Mouse (Mus musculus) CH12.LX (cell line): ENCODE data around the gene Uts2r. TPM values are rescaled to one million over a fixed set of nuclear protein-coding genes. Genes with fewer than 3 reads are reported as not detected.

ENCODE experiments used
- DNase-seq: peaks from one replicate; pipeline ENCODE4 v3.0.0-alpha.2; 2013; ENCODE audit errors: extremely low read depth
- H3K27ac ChIP-seq: 2 replicates; pipeline ENCODE4 v1.5.1; 2012; ENCODE audit warnings: low read depth, mild to moderate bottlenecking, control low read depth, moderate library complexity; ENCODE audit not compliant: insufficient read depth
- H3K27me3 ChIP-seq: replicated peaks from 2 replicates; pipeline ENCODE3; 2012; ENCODE audit warnings: inconsistent platforms
- H3K36me3 ChIP-seq, 2 experiments: replicated peaks in 1 of 2; 2 replicates each; pipeline versions ENCODE3 to v1.6.1; 2012; ENCODE audit warnings: inconsistent platforms in 1 of 2, low read length in 1 of 2, mild to moderate bottlenecking in 1 of 2, mixed read lengths in 1 of 2, moderate library complexity in 1 of 2; ENCODE audit not compliant: control insufficient read depth in 1 of 2, insufficient read depth in 1 of 2
- H3K4me1 ChIP-seq, 2 experiments: 2 replicates each; pipeline ENCODE4 v1.6.1; 2012; ENCODE audit warnings: inconsistent platforms in 1 of 2, moderate library complexity in 1 of 2; ENCODE audit not compliant: insufficient read depth in 2 of 2, control insufficient read depth in 1 of 2
- H3K4me2 ChIP-seq: 2 replicates; pipeline ENCODE4 v1.6.1; 2012; ENCODE audit warnings: low read depth, mild to moderate bottlenecking, control low read depth; ENCODE audit not compliant: poor library complexity, insufficient read depth, severe bottlenecking
- H3K4me3 ChIP-seq, 3 experiments: fragments of 150-350 bp in 1 of 3; sonication (generic) in 1 of 3; replicated peaks in 1 of 3; 2 replicates each; pipeline versions ENCODE3 to v1.5.1; 2011 to 2012; ENCODE audit warnings: low read depth in 2 of 3, low read length in 2 of 3, mild to moderate bottlenecking in 2 of 3, moderate library complexity in 2 of 3, control low read depth in 1 of 3, improper control_type of control experiment in 1 of 3, inconsistent platforms in 1 of 3, mixed read lengths in 1 of 3; ENCODE audit not compliant: poor library complexity in 1 of 3
- H3K79me2 ChIP-seq: replicated peaks from 2 replicates; pipeline ENCODE4 v1.6.1; 2012; ENCODE audit warnings: mild to moderate bottlenecking, moderate library complexity; ENCODE audit not compliant: control insufficient read depth, poor library complexity, insufficient read depth, severe bottlenecking; ENCODE audit errors: extremely low read depth
- H3K9ac ChIP-seq: 2 replicates; pipeline ENCODE4 v1.6.1; 2012; ENCODE audit warnings: low read depth, mild to moderate bottlenecking, control low read depth, moderate library complexity; ENCODE audit not compliant: insufficient read depth
- H3K9me3 ChIP-seq: replicated peaks from 2 replicates; pipeline ENCODE3; 2012; ENCODE audit warnings: low read length, inconsistent platforms, mixed read lengths
- BHLHE40 ChIP-seq: IDR thresholded peaks from 2 replicates; pipeline ENCODE4 v1.6.1; 2011; ENCODE audit warnings: mild to moderate bottlenecking, low read depth, low read length, improper control_type of control experiment
- CTCF ChIP-seq, 2 experiments: IDR thresholded peaks in 1 of 2; conservative IDR thresholded peaks in 1 of 2; 2 replicates each; pipeline ENCODE4 v1.5.1; 2011 to 2012; ENCODE audit warnings: low read depth in 2 of 2, low read length in 2 of 2, improper control_type of control experiment in 1 of 2, inconsistent platforms in 1 of 2, mild to moderate bottlenecking in 1 of 2, moderate library complexity in 1 of 2
- JUN ChIP-seq: IDR thresholded peaks from 2 replicates; pipeline ENCODE4 v1.6.1; 2011; ENCODE audit warnings: low read depth, mild to moderate bottlenecking, low read length, improper control_type of control experiment, moderate library complexity; ENCODE audit not compliant: insufficient read depth
- MAX ChIP-seq: IDR thresholded peaks from 2 replicates; pipeline ENCODE4 v1.6.1; 2011; ENCODE audit warnings: low read length, improper control_type of control experiment
- PAX5 ChIP-seq: IDR thresholded peaks from 2 replicates; pipeline ENCODE4 v1.6.1; 2012; ENCODE audit warnings: low read length, inconsistent platforms, mixed read lengths
- RAD21 ChIP-seq: IDR thresholded peaks from 2 replicates; pipeline ENCODE4 v1.6.1; 2011; ENCODE audit warnings: low read depth, mild to moderate bottlenecking, low read length, improper control_type of control experiment, moderate library complexity
- TCF12 ChIP-seq: IDR thresholded peaks from 2 replicates; pipeline ENCODE4 v1.6.1; 2014; ENCODE audit warnings: low read depth, mild to moderate bottlenecking, inconsistent platforms, low read length, improper control_type of control experiment
- ZC3H11A ChIP-seq: IDR thresholded peaks from 2 replicates; pipeline ENCODE4 v1.6.1; 2012; ENCODE audit warnings: low read depth, mild to moderate bottlenecking, inconsistent platforms, low read length, improper control_type of control experiment
- dilution Hi-C: fragments of 300-500 bp; cut with MboI; formaldehyde crosslinking; loops from 2 replicates; pipeline ENCODE4 v1.14.3; 2020; ENCODE audit warnings: low sequenced_read_pairs; ENCODE audit not compliant: extremely low pct_unique_long_range_greater_than_20kb, extremely low pct_ligation_motif_present
- in situ Hi-C: fragments of 300-500 bp; cut with MboI; formaldehyde crosslinking; loops from 3 replicates; pipeline ENCODE4 v1.14.3; 2019; ENCODE audit warnings: low sequenced_read_pairs, low pct_ligation_motif_present, low pct_unique_long_range_greater_than_20kb, mixed read lengths
- polyA plus RNA-seq: library from polyadenylated mRNA; unstranded; fragments of >175 nt; gene quantifications from 2 replicates; pipeline ENCODE4 v1.2.1, GENCODE M21; 2012; ENCODE audit warnings: low read depth; ENCODE audit not compliant: insufficient read length
- total RNA-seq, 2 experiments: library from RNA; depleted of rRNA; stranded (reverse); fragments of 300-350 nt in 1 of 2; fragments of >200 nt in 1 of 2; gene quantifications; 2 replicates each; pipeline ENCODE4 v1.2.3; 2012 to 2014

Gene Uts2r
- total and polyA plus RNA-seq, 3 experiments = not detected

GRCm38 (mm10) chr11:121138732-121139131 is 21.3 kb upstream of the Uts2r start:
- no peaks in the 10 kb centered on the region for H3K4me1 ChIP-seq
- TF ChIP-seq PAX5 = no peak
- TF ChIP-seq CTCF (conservative IDR thresholded peaks at IDR 0.05 in 1 of 2, IDR thresholded peaks at IDR 0.05 in 1 of 2; ENCODE audit: low read depth in 2 of 2, low read length in 2 of 2) = peak in 1 of 2 experiments; percentile 55; a peak in 2 of 4 replicates
- 0 out of 2 replicates have a peak, but pooled peaks have one; percentile 13 for TF ChIP-seq TCF12
- TF ChIP-seq ZC3H11A = no peak
- TF ChIP-seq RAD21 = peak; percentile 31
- TF ChIP-seq, all 38 proteins: peak for 3
- peaks cover 17% of the 10 kb centered on the region for H3K27me3 ChIP-seq
- H3K36me3 ChIP-seq = no peaks in the 10 kb centered on the region
- no peak overlapping the region for H3K4me2 ChIP-seq
- no peak for DNase-seq
- no peaks in the 10 kb centered on the region for H3K9me3 ChIP-seq
- H3K4me3 ChIP-seq = no peak overlapping the region
- H3K9ac ChIP-seq = no peak overlapping the region
- H3K27ac ChIP-seq = no peak overlapping the region
- in situ Hi-C loops (no loop called here), dilution Hi-C loops (no loop called here)
- H3K79me2 ChIP-seq = no peaks in the 10 kb centered on the region

- Histone ChIP-seq H3K9ac (no peak overlapping the region), H3K4me2 (no peak overlapping the region), H3K9me3 (peaks cover 3% of the 10 kb centered on the region), H3K27me3 (peaks cover 2% of the 10 kb centered on the region), H3K4me1 (no peaks in the 10 kb centered on the region), H3K27ac (no peak overlapping the region), H3K4me3 (no peak overlapping the region), H3K79me2 (no peaks in the 10 kb centered on the region), H3K36me3 (no peaks in the 10 kb centered on the region)
- in situ Hi-C loops (no loop called here), dilution Hi-C loops (no loop called here)
- no peak for TF ChIP-seq JUN
- TF ChIP-seq BHLHE40 = peak; percentile 57
- no peak for DNase-seq
Measured at GRCm38 (mm10) chr11:121143325-121144015, 16.6 kb upstream of the Uts2r start.

- Histone ChIP-seq H3K36me3 (no peaks in the 10 kb centered on the region), H3K9ac (no peak within 1 kb of the TSS), H3K4me3 (no peak within 1 kb of the TSS), H3K4me1 (no peaks in the 10 kb centered on the region), H3K27ac (no peak within 1 kb of the TSS), H3K4me2 (no peak within 1 kb of the TSS), H3K27me3 (peaks cover 2% of the 10 kb centered on the region), H3K79me2 (no peaks in the 10 kb centered on the region), H3K9me3 (peaks cover 3% of the 10 kb centered on the region)
- peak; percentile 45 for DNase-seq
- dilution Hi-C loops = no loop called here
- in situ Hi-C loops = no loop called here
- TF ChIP-seq MAX (no peak), CTCF (conservative IDR thresholded peaks at IDR 0.05 in 1 of 2, IDR thresholded peaks at IDR 0.05 in 1 of 2; ENCODE audit: low read depth in 2 of 2, low read length in 2 of 2) (peak in 1 of 2 experiments; percentile 28; a peak in 1 of 4 replicates)
Measured at GRCm38 (mm10) chr11:121145865-121146264, 14.2 kb upstream of the Uts2r start, which contains the start of gene Tex19.1. Gene Tex19.1, plus strand, starts transcription at chr11:121146143.
